Mouse (Mus musculus) left cerebral cortex, adult 11 months (tissue): ENCODE measurements around the gene Inhbb.
A peak's percentile ranks its signal among the peaks of the same experiment; 100 is the strongest.

Source experiments
- DNase-seq: peaks from one replicate; pipeline ENCODE4 v3.0.0; 2022; ENCODE audit warnings: low spot score

The Inhbb gene

GRCm38 (mm10) chr1:119419151-119420105 is 2.6 kb downstream of the Inhbb start:
- no peak for DNase-seq

DNA sequence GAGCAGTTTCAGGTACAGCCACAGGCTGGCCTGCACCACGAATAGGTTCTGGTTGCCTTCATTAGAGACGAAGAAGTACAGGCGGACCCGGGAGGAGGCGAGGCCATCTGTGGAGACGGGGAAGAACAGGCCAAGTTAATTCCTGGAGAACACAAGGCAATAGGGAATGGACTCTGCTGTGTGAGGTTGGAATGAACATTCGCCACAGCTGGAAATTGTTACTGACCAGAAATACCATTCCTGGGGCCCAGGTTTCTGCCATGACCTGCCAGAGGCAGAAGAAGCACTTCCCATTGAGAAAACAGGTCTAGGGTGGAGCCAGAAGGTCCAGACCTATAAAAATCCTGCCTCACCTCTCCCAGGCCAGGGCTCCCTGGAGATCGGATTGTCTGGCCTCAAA is 4.1 kb downstream of the Inhbb start:
- no peak for DNase-seq

GRCm38 (mm10) chr1:119417542-119417941 is 4.5 kb downstream of the Inhbb start:
- no peak for DNase-seq

- no peak for DNase-seq
These were observed 5.4 kb downstream of the Inhbb start for GRCm38 (mm10) chr1:119416610-119417009.

DNA sequence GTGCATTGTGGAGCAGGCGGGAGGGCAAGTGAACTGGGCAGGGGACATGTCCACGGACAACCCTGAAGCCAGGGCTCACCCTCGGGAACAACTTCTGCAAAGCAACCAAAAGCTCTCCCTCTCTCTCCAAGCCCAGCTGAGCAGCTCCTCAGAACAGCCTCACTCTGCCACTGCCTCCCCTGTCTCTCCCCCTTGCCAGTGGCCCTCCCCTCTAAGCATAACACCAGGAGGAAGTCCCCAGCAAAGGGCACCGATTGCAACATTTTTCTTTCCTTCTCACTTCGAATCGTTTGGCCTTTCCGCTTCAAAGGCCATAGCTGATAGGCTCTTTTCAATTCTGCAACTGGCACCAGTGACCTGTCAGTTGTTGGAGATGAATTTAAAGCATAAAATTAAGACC is 5.9 kb downstream of the Inhbb start:
- no peak for DNase-seq

- DNase-seq = no peak
These were observed 6.9 kb downstream of the Inhbb start for GRCm38 (mm10) chr1:119415151-119415550.

DNA sequence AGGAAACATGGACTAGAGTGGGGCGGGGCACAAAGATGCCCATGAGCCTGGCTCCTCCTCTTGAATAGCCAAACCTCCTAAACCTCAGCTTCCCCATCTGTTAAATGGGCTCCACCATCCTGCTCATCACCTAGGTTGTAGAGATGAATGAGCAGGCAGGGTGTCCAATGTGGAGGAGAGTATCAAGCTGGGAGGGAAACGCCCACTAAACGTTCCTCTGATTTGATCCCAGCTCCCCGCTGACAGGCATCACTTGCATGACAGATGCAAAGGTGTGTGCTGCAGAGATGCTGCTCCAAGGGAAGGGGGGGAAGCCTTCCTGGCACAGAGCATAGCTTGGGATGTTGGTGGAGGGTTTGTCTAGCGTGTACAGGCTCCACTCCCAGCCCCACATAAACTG is 11.4 kb downstream of the Inhbb start:
- no peak for DNase-seq

GRCm38 (mm10) chr1:119409599-119410168 is 12.4 kb downstream of the Inhbb start:
- no peak for DNase-seq

GRCm38 (mm10) chr1:119409106-119409505 is 12.9 kb downstream of the Inhbb start:
- DNase-seq = no peak

DNA sequence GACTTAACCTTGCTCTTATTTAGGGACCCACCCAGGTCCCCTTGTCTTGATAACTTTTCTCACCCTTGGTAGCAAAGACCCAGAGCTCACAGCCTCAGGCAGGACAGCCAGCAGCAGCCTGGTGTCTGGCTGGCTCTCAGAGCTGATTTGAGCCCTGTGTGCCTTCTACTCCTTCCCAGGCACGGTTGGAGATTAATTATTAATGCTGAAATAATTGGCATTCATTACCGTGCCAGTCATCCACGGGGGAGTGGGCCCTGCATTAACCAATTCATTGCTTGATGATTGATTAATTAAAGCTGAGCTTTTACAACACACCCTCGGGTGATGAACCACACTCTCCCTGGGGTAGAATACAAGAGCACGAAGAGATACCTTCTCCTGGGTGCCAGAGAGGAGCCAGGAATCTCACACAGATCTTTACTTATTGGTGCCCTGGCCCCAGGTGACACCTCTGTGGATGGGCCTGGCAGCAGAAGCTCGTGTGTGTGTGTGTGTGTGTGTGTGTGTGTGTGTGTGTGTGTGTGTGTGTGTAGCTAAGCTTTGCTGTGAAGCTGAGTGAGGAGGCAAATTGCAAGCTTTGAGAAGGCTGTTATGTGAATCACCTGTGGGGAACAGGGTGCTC is 14.2 kb downstream of the Inhbb start:
- DNase-seq = no peak

- no peak for DNase-seq
These were observed 17.2 kb downstream of the Inhbb start for GRCm38 (mm10) chr1:119404798-119405197.

DNA sequence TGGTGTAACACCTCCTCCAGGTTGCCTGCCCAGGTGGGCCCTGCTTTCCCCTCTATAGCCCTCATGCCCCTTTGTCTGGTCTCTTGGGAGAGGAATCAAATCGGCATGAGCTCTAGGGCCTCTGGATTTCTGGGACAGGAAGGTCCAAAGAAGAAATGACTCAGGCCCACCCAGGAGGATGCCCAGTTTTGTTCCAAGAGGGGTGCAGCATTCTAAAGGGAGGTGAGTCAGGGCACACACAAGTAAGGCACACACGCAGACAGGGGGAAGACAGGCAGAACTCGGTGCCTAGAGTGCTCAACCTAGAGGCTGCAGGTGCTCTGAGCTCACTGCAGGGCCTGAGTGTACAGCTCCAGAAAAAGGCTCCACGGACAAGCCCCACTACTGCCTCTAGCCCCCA is 17.7 kb downstream of the Inhbb start:
- DNase-seq = no peak

GRCm38 (mm10) chr1:119401249-119401648 is 20.8 kb downstream of the Inhbb start:
- no peak for DNase-seq

DNA sequence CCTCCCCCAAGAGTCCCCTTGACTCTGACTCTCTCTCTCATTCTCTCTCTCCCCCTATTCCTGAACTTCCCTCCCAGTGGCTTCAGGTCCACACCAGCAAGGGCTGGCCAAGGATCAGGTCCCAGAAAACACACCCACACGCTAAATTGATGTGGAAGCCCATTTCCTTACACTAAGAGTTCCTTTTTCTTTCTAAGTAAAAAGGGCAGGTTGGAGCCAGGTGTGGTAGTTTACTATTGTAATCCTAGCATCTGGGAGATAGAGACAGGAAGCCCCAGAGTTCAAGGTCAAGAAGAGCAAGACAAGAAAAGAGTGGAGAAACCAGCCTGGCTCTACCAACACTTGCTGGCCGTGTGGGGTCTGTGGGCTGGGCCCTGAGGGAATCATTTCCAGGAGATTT is 23.4 kb downstream of the Inhbb start:
- no peak for DNase-seq

DNA sequence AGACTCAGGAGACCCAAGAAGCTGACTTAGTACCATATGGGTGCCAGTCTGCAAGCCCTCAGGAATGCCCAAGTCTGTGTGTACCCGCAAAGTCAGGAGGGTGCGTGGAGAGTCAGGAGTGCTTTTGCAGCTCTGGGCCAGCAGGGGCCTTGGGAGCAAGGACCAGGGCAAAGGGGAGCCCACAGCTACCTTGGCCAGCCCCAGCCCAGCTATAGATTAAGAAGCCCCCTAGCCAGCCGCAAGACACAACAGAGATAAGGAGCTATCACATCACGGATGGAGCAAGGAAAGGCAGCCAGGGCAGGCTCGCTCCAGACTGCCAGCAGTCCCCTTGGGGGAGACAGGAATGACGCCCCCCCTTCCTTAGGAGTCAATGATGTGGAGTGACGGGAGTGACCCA is 24.2 kb downstream of the Inhbb start:
- no peak for DNase-seq

- DNase-seq = no peak
These were observed 30.7 kb downstream of the Inhbb start for GRCm38 (mm10) chr1:119391311-119391710.

DNA sequence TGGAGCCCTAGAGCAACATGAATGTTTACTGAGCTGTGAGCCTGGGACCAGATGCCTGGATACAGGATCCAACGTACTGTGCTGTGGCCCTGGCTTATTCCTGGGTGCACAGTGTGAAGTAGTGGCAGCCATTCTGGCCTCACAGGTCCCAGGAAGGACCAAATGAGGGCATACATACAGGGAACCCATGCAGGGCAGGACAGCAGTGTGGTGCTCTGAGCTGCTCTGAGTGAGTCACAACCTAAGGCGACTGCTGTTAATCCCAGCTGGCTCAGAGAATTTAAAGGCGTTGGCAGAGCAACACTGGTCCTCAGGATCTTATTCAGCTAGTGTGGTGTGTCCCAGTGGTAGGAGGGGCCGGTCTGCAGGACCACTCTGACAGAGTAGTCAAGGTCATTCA is 31.4 kb downstream of the Inhbb start:
- no peak for DNase-seq

- no peak for DNase-seq
These were observed 32.1 kb downstream of the Inhbb start for GRCm38 (mm10) chr1:119389771-119390500.

DNA sequence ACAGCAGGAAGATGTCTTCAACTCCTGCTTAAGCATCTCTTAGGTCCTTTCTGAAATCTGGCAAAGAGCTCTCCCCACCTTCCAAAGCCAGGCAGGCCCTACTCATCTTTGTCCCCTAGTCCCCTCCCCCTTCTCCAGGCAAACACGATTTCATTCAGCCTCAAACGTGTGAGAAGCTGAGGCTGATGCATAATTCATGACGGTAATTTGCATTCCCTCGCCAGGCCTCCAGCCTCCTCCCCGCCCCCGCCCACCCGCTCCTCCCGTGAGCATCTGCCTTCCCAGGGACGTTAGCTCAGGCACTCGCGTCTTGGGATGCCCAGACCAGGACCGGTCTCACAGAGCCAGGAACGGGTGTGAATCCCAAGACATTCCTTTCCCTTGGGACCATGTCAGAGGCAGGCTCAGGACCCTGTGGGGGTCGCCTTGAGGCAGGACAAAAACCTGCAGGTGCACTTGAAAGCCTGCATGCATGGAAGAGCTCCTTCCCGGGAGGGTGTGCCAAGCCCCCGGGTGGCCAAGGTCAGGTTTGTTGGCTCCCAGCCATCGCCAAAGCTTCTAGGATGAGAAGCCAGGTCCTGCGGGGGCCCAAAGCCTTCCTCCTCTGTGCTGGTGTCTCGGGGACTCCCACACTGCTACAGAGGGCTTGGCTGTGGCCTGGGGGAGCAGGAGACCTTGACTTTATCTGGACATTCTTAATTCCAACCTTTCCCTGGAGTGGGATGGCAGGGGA is 33.2 kb downstream of the Inhbb start:
- DNase-seq = peak; percentile 13

GRCm38 (mm10) chr1:119386306-119386705 is 35.7 kb downstream of the Inhbb start:
- no peak for DNase-seq

GRCm38 (mm10) chr1:119383916-119384315 is 38.1 kb downstream of the Inhbb start:
- DNase-seq = no peak

- DNase-seq = peak; percentile 64
These were observed 41.4 kb downstream of the Inhbb start for GRCm38 (mm10) chr1:119380609-119381008.
